Mouse (Mus musculus) bone marrow, adult 2 months (tissue): ENCODE data around the gene Mturn.

Experiments
- CTCF ChIP-seq: fragments of 200-500 bp; IDR thresholded peaks from 2 replicates; pipeline ENCODE4 v1.5.1; 2011; ENCODE audit warnings: low read length, control low read depth; ENCODE audit not compliant: control insufficient read depth, insufficient read depth
- POLR2A ChIP-seq: fragments of 200-500 bp; IDR thresholded peaks from 2 replicates; pipeline ENCODE4 v1.6.1; 2011; ENCODE audit warnings: low read depth, mild to moderate bottlenecking, control low read depth, low read length, borderline replicate concordance; ENCODE audit not compliant: control insufficient read depth

DNA sequence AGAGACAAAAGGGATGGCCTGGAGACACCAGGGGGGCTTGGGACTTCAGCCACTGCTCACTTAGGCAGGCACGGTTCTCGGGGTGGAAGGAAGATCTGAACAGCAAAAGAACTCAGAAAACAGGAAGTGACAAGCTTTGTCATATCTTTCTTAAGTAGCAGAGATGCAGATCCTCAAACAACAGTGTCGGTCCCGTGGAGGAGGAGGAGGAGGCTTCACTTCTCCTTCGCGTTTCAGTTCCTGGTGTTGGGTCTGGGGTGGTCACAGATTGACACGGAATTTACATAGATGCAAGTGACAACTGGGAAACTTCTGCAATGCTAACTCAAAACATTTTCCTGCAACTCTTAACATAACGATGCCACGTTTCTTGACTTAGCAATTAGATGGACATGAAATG is 54.7 kb downstream of the Mturn start:
- TF ChIP-seq POLR2A (no peak), CTCF (no peak)
